In genomic region chr4:8205089-8205649, GRCm38 (mm10) we compare ENCODE assay signal across 33 mouse cellular contexts. TPM values are rescaled to one million over a fixed set of nuclear protein-coding genes. Genes with fewer than 3 reads are reported as not detected.
DNase-seq lines count a peak whose midpoint lies in the region; ATAC-seq lines count a peak whose summit lies in the region.
"Had no signal": no experiment of that assay in that cellular context is flagged by ENCODE, and none has a peak within 500 bp of the region (broad histone marks: within the 10 kb centered on the region; RNA-seq: fewer than 3 reads in every experiment).

No protein-coding gene starts in this region.

- H3K27ac ChIP-seq in heart, embryonic 12.5 days (ENCODE audit: poor library complexity, severe bottlenecking) = no peak overlapping the region
- H3K27ac ChIP-seq in kidney, embryonic 15.5 days = no peak overlapping the region
- H3K27ac ChIP-seq: embryonic facial prominence, embryonic 12.5 days; forebrain, embryonic 10.5 days; forebrain, embryonic 15.5 days; hindbrain, embryonic 10.5 days; hindbrain, embryonic 15.5 days; limb, embryonic 10.5 days; limb, embryonic 15.5 days; liver, embryonic 13.5 days; midbrain, embryonic 12.5 days; neural tube, embryonic 13.5 days had no signal

- no peaks in the 10 kb centered on the region for H3K36me3 ChIP-seq in heart, embryonic 12.5 days
- no peaks in the 10 kb centered on the region for H3K36me3 ChIP-seq in kidney, embryonic 15.5 days
- H3K36me3 ChIP-seq: embryonic facial prominence, embryonic 12.5 days; forebrain, embryonic 10.5 days; forebrain, embryonic 15.5 days; hindbrain, embryonic 10.5 days; hindbrain, embryonic 15.5 days; limb, embryonic 10.5 days; limb, embryonic 15.5 days; liver, embryonic 13.5 days; midbrain, embryonic 12.5 days; neural tube, embryonic 13.5 days had no signal

- no peak overlapping the region for H3K9ac ChIP-seq in heart, embryonic 12.5 days
- no peak overlapping the region for H3K9ac ChIP-seq in kidney, embryonic 15.5 days
- H3K9ac ChIP-seq: embryonic facial prominence, embryonic 12.5 days; forebrain, embryonic 15.5 days; hindbrain, embryonic 15.5 days; limb, embryonic 15.5 days; liver, embryonic 13.5 days; midbrain, embryonic 12.5 days; neural tube, embryonic 13.5 days had no signal

- no peaks in the 10 kb centered on the region for H3K27me3 ChIP-seq in heart, embryonic 12.5 days (replicated peaks)
- no peaks in the 10 kb centered on the region for H3K27me3 ChIP-seq in kidney, embryonic 15.5 days
- H3K27me3 ChIP-seq: CH12.LX; embryonic facial prominence, embryonic 12.5 days; forebrain, embryonic 15.5 days; hindbrain, embryonic 15.5 days; limb, embryonic 15.5 days; liver, embryonic 13.5 days; midbrain, embryonic 12.5 days; neural tube, embryonic 13.5 days had no signal

- peaks cover 17% of the 10 kb centered on the region for H3K4me1 ChIP-seq in heart, embryonic 12.5 days (replicated peaks)
- no peaks in the 10 kb centered on the region for H3K4me1 ChIP-seq in kidney, embryonic 15.5 days
- H3K4me1 ChIP-seq: embryonic facial prominence, embryonic 12.5 days; forebrain, embryonic 10.5 days; forebrain, embryonic 15.5 days; hindbrain, embryonic 10.5 days; hindbrain, embryonic 15.5 days; limb, embryonic 10.5 days; limb, embryonic 15.5 days; midbrain, embryonic 12.5 days; neural tube, embryonic 13.5 days had no signal

- H3K9me3 ChIP-seq in heart, embryonic 12.5 days (replicated peaks) = 0 out of 2 replicates have a peak, but pooled peaks cover 2% of the 10 kb centered on the region
- H3K9me3 ChIP-seq in kidney, embryonic 15.5 days (replicated peaks) = no peaks in the 10 kb centered on the region
- H3K9me3 ChIP-seq: embryonic facial prominence, embryonic 12.5 days; forebrain, embryonic 10.5 days; forebrain, embryonic 15.5 days; hindbrain, embryonic 10.5 days; hindbrain, embryonic 15.5 days; limb, embryonic 10.5 days; limb, embryonic 15.5 days; liver, embryonic 13.5 days; midbrain, embryonic 12.5 days; neural tube, embryonic 13.5 days had no signal

- no peak for ATAC-seq in heart, embryonic 12.5 days (ENCODE audit: insufficient number of reproducible peaks, low FRiP score)
- ATAC-seq in kidney, embryonic 15.5 days (replicated peaks; ENCODE audit: low FRiP score) = no peak
- ATAC-seq: forebrain, embryonic 15.5 days; lung, postnatal 0 days had no signal

- H3K4me3 ChIP-seq in heart, embryonic 12.5 days = no peak overlapping the region
- H3K4me3 ChIP-seq in kidney, embryonic 15.5 days (replicated peaks) = no peak overlapping the region
- H3K4me3 ChIP-seq: embryonic facial prominence, embryonic 12.5 days; forebrain, embryonic 10.5 days; forebrain, embryonic 15.5 days; hindbrain, embryonic 10.5 days; hindbrain, embryonic 15.5 days; limb, embryonic 10.5 days; limb, embryonic 15.5 days; liver, embryonic 13.5 days; megakaryocyte, embryonic 14.5 days; midbrain, embryonic 12.5 days; neural tube, embryonic 13.5 days had no signal

- 62% methylated on average over 4 of the region's 4 CpGs for WGBS in heart, embryonic 12.5 days
- WGBS in kidney, embryonic 15.5 days = 56% methylated on average over 4 of the region's 4 CpGs

- no peak overlapping the region for H3K4me2 ChIP-seq in heart, embryonic 12.5 days
- H3K4me2 ChIP-seq in kidney, embryonic 15.5 days = no peak overlapping the region
- H3K4me2 ChIP-seq: embryonic facial prominence, embryonic 12.5 days; forebrain, embryonic 15.5 days; hindbrain, embryonic 15.5 days; limb, embryonic 15.5 days; liver, embryonic 13.5 days; midbrain, embryonic 12.5 days; neural tube, embryonic 13.5 days had no signal

- peak; percentile 16 to 21 for DNase-seq in heart, adult 9 months (ENCODE audit: low spot score in 2 of 2)
- DNase-seq in kidney, adult 9 months = peak; percentile 33
- peak; percentile 52 for DNase-seq in MN1 (ENCODE audit: low spot score)
- no peak for DNase-seq in left cerebral cortex, adult 8-10 months (ENCODE audit: low spot score in 2 of 2)
- DNase-seq in frontal cortex, postnatal 36 days (ENCODE audit: low spot score in 2 of 2) = no peak
- DNase-seq: adrenal gland, postnatal 25 days; B cell, adult 2 months; cerebellum, adult 11-12 months; cerebellum, adult 9-11 months; embryo, embryonic 11 days; gastrocnemius, postnatal 10 days; layer of hippocampus, postnatal 36 days; liver, embryonic 13.5 days; lung, adult 18-20 months; lung, postnatal 4 days; right cerebral cortex, postnatal 4 days; thymus, adult 2 months; thymus, postnatal 4 days had no signal

RNA-seq across cellular contexts. Expression of gene Car8, which starts 33.7 kb away (rescaled TPM):
- 8.7 and 9.1 TPM in 2 replicates for polyA plus RNA-seq in heart, embryonic 12.5 days (2016; fragmentation: Nextera tagmentation; extraction: Ambion mirVana)
- polyA plus RNA-seq in kidney, embryonic 15.5 days (2015; fragmentation: Nextera tagmentation; extraction: Ambion mirVana) = 12.3 and 12.6 TPM in 2 replicates
- total RNA-seq in left cerebral cortex, adult 8-10 months (2022) = 1 to 10 TPM; 5.6 to 7.0 (median 6.1) TPM
- total RNA-seq: CH12.LX; granulocyte monocyte progenitor cell, adult 5-6 weeks had no signal

Comparison
In these comparisons a context has a peak if more than half of its experiments do, and no peak if none do; other contexts are left out.
1. DNase-seq: peak in heart, adult 9 months (2 of 2), kidney, adult 9 months (single experiment) and MN1 (single experiment); none in left cerebral cortex, adult 8-10 months (0 of 2) and frontal cortex, postnatal 36 days (0 of 2).